Mouse (Mus musculus): ENCODE results near the gene Ly6g.
"Not testable (repeated sequence)": the region's sequence is repeated elsewhere in the genome, so short reads cannot be mapped to it uniquely, and the experiment has no call there.

Gene Ly6g

GRCm38 (mm10) chr15:75154940-75155339, at the start of gene Ly6g:
Gene Ly6g (plus strand): TSS chr15:75155240.
- no peak for DNase-seq (ENCODE audit: low read depth)

DNA sequence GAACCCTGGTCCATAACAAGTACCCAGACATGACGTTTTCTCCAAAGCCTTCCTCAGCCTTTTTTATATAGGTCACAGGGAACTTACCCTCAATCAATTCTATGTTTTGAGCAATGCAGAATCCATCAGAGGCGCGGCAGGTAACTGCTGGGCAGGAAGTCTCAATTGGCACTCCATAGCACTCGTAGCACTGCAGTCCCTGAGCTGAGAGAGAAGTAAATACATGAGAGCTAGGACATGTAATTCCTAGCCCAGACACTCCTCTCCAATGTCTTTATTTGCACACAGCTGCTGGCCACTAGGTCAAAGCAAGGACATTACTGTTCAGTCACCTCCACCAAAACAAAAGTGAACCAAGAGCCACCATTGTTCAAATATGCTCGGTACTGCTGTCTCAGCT, 44.6 kb upstream of the Ly6g start:
- DNase-seq (ENCODE audit: low read depth), result not testable (repeated sequence)

- DNase-seq (ENCODE audit: low read depth), result peak; percentile 31
Observed at GRCm38 (mm10) chr15:75111861-75112630, 43.0 kb upstream of the Ly6g start, which contains the start of gene Ly6c2. Gene Ly6c2 (minus strand): TSS chr15:75111970.

DNA sequence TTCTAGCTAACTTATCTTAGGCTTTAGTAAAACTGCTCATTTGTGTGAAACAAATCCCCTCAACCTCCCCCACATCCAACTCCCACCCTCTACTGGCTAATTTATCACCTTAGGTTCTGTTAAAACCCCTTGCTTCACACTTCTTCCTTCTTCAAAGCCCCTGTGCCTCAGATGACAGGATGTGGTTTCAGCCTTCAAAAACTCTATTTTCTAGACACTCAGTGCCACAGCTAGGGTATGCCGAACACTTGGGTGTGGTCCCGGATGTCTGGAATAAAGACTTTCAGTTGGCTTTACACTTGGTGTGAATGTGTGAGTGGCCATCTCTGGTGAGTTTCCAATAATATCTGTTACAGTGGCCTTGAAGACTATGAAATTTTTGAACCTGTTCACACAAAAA, 38.5 kb upstream of the Ly6g start:
- DNase-seq (ENCODE audit: low read depth), result peak; percentile 88

DNA sequence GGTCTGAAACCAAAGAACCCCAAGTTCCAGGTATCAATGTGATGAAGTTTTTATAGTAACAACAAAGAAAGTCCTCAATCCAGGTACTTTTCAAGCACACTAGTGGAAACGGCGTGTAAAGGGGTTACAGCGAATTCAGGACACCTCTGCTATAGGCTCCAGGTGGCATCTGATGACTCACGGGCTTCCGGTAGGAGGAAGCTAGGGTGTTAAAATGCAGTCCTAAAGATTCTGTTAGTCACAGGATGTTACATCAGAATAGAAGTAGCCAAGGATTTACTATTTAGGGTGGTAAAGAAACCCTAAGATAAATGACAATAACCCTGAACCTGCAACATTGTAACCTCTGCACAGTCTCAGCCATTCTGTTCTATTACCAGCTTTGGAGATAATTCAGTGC, 37.6 kb upstream of the Ly6g start:
- DNase-seq (ENCODE audit: low read depth), result peak; percentile 80

DNA sequence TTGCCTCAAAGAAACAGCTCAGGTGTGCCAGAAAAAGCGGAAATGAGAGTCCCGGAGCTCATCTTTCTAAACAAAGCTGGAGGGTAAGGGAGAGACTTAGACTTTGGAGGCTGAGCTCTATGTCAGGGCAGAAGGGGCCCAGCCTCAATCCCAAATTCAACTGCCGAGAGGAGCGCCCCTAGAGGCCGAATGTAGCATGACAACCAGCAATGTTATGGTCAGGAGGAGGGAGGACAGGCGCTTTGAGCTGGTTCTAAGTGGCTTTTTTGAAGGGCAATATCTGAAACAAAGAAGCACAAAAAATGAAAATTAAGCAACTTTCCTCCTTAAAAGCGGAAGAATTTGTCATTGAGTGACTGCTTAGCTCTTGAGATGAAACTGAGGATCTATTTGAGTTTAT, 36.3 kb upstream of the Ly6g start:
- peak; percentile 79 for DNase-seq (ENCODE audit: low read depth)

DNA sequence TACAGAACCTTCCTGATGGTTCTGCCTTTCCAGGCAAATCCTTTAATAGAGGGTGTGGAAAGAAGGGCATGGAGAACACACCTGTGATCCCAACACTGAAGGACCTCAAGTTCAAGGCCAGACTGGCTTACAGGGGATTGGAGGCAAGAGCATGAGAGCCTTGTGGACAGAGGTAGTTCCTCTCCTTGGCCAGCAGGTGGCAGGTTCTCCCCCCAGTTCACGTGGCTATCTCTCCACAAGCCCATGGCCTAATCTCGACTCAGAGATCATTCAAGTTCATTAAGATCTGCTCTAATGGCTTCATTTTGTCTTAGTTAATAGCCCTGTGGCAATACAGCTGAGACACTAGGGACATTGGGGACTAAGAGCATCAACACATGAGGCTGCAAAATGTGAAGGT, 35.0 kb upstream of the Ly6g start:
- peak; percentile 77 for DNase-seq (ENCODE audit: low read depth)

DNA sequence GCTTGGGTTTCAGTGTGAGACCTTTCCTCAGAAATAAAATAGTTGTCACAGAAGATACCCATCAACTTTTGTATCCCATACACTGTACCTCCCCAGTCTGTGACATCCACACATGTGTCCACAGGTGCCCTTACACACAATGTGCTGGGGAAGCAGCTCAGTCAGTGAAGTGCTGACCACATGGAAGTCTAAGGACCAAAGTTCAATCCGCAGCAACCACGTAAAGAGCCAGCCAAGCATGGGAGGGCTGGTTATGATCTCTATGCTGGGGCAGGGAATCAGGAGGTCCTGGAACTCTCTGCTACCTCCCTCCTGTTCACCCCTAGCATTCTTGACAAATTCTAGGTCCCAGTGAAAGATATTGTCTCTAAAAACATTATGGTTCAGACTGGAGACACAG, 22.7 kb upstream of the Ly6g start:
- DNase-seq (ENCODE audit: low read depth), result not testable (repeated sequence)

DNA sequence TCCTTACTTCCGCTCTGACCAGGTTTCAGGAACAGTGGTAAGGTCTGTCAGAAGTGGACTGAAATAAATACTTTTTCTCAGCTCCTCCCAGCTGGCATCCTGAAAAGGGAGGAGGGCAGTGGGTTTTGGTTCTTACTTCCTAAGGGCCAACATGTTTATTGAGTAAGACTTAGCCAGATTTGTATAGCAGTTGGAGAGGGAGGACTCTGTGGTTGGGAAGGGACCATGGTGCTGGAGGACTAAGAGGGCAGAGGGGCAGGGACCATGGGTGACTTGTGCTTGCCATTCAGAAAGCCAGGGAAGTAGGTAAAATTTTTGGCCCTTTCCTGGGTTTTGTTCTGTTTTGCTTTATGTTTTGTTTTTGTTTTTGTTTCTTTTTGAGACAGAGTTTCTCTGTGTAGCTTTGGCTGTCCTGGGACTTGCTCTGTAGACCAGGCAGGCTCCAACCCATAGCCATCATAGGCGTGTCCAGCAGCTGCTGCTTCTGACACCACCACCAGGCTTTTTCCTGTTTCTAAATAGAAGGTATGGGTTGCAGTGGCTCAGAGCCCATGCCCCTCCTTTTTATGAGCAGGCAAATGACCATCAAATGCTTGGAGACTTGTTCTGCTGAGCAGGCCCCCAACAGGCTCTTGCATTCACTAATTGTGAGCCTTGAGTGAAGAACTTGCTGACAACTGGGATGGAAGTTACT, 19.8 kb upstream of the Ly6g start:
- DNase-seq (ENCODE audit: low read depth), result not testable (repeated sequence)

DNA sequence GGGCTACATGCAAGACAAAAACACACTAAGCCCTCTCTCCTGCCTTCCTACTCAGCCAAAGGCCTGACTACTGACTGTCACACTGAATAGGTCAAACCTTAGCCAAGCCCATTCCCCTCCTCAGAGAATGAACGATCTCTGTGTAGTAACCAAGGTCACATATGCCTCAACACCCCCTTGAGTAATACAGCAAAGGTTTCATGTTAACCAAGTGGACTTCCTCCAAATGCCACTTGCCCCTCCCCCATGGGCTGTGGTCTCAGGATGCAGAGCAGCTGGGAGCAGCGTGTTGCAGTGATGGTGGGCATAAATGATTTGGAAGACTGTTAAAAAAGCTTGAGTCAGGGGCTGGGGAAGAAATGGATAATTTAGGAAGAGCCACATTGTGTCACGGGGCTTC, 17.3 kb upstream of the Ly6g start:
- peak; percentile 26 for DNase-seq (ENCODE audit: low read depth)

GRCm38 (mm10) chr15:75141812-75142360, 13.2 kb upstream of the Ly6g start:
- peak; percentile 74 for DNase-seq (ENCODE audit: low read depth)

DNA sequence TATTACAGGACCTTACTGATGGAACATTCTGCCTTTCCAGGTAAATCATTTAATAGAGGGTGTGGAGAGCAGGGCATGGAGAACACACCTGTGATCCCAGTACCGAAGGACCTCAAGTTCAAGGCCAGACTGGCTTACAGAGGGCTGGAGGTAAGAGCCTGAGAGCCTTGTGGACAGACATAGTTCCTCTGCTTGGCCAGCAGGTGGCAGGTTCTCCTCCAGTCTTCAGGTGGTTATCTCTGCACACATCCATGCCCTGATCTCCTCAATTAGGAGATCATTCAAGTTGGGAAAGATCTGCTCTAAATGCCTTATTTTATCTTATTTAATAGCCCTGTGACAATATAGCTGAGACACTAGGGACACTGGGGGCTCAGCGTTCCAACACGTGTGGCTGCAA, 11.3 kb upstream of the Ly6g start:
- DNase-seq (ENCODE audit: low read depth), result peak; percentile 47

GRCm38 (mm10) chr15:75153087-75153486, 2.0 kb upstream of the Ly6g start:
- DNase-seq (ENCODE audit: low read depth), result no peak

DNA sequence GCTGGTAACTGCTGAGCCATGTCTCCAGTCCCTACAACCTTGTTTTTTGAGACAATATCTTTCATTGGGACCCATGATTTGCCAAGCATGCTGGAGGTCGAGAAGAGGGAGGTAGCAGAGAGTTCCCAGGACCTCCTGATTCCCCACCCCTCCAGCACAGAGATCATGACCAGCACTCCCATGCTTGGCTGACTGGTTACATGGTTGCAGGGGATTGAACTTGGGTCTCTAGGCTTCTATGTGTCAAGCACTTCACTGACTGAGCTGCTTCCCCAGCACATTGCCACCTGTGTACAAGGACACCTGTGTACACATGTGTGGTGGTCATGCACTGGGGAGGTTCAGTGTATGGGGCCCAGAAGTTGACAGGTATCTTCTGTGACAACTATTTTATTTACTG, 2.6 kb downstream of the Ly6g start:
- DNase-seq (ENCODE audit: low read depth), result no peak

DNA sequence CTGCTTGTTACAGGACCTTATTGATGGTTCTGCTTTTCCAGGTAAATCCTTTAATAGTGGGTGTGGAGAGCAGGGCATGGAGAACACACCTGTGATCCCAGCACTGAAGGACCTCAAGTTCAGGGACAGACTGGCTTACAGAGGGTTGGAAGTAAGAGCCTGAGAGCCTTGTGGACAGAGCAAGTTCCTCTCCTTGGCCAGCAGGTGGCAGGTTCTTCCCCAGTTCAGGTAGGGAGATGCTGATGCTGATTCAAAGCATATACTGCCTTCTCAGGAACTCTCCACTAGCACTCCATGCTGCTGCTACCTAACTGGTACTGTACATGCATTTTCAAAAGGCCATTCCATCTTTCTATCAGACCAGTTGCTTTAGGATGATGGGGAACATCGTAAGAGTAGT, 20.5 kb downstream of the Ly6g start:
- peak; percentile 70 for DNase-seq (ENCODE audit: low read depth)

DNA sequence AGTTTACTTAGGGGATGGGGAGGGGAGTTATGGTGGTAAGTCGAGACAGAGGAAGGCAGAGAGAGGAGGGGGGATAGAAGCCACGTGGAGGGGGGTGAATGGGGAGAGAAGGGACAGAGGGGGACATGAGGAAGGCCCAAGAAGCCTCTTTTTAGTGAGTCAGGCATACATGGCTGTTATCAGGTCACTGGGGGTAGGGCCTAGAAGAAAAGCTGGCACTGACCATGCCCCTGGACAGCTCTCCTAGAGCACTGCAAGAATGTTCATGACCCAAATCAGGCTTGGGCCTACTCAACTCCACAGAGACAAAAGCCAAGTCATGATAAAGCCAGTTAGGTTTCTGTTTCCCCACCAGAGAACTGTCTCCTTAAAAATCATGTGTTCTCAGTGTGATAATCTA, 31.3 kb downstream of the Ly6g start:
- no peak for DNase-seq (ENCODE audit: low read depth)

DNA sequence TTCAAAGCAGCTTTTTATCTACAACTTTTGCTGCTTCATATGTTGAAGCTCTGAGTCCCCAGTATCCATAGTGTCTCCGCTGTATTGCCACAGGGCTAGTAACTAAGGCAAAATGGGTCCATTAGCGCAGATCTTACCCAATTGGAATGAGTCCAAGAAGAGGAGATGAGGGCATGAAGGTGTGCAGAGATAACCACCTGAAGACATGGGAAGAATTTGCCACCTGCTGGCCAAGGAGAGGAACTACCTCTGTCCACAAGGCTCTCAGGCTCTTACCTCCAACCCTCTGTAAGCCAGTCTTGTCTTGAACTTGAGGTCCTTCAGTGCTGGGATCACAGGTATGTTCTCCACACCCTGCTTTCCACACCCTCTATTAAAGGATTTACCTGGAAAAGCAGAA, 34.1 kb downstream of the Ly6g start:
- peak; percentile 77 for DNase-seq (ENCODE audit: low read depth)

DNA sequence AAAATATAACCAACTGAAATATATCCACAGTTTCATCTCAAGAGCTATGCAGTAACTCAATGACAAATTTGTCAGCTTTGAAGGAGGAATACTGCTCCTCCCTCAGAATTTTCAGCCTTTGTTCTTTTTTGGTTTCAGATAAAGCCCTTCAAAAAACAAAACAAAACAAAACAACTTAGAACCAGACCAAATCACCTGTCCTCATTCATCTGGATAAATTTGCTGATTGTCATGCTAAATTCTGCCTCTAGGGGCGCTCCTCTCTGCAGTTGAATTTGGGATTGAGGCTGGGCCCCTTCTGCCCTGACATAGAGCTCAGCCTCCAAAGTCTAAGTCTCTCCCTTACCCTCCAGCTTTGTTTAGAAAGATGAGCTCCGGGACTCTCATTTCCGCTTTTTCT, 35.5 kb downstream of the Ly6g start:
- peak; percentile 50 for DNase-seq (ENCODE audit: low read depth)

All from induced T-regulatory cell, adult 2 months (primary cell).